Mouse (Mus musculus) liver, embryonic 14.5 days (tissue): ENCODE data around the gene Ctu1. TPM values are rescaled to one million over a fixed set of nuclear protein-coding genes. Genes with fewer than 3 reads are reported as not detected.

Source experiments
- ATAC-seq: fragments of 200-750 bp; cut with Nextera tagmentation; 2 replicates; pipeline ENCODE4 v1.8.0; 2017; ENCODE audit warnings: moderate number of reproducible peaks, mild to moderate bottlenecking, moderate library complexity; ENCODE audit not compliant: insufficient read depth
- DNase-seq, 3 experiments: peaks; one replicate each; pipeline ENCODE4 v3.0.0-alpha.2; 2012 to 2013; ENCODE audit warnings: low read depth in 3 of 3, low spot score in 3 of 3
- H3K27ac ChIP-seq: fragments of 300-500 bp; sonication (generic); 2 replicates; pipeline ENCODE4 v1.5.1; 2014; ENCODE audit warnings: moderate library complexity, mild to moderate bottlenecking, control low read depth, inconsistent platforms
- H3K27me3 ChIP-seq: fragments of 300-500 bp; sonication (generic); 2 replicates; pipeline ENCODE4 v1.6.1; 2014; ENCODE audit warnings: mild to moderate bottlenecking, low read length, moderate library complexity; ENCODE audit not compliant: control insufficient read depth, insufficient read depth
- H3K36me3 ChIP-seq: fragments of 300-500 bp; sonication (generic); replicated peaks from 2 replicates; pipeline ENCODE4 v1.6.1; 2014; ENCODE audit warnings: low read depth; ENCODE audit not compliant: control insufficient read depth, insufficient read depth
- H3K4me1 ChIP-seq, 2 experiments: fragments of 200-500 bp in 1 of 2; fragments of 300-500 bp in 1 of 2; sonication (generic) in 1 of 2; replicated peaks; 2 replicates each; pipeline ENCODE4 v1.6.1; 2012 to 2014; ENCODE audit warnings: antibody characterized with exemption in 1 of 2, inconsistent platforms in 1 of 2, low read length in 1 of 2; ENCODE audit not compliant: control insufficient read depth in 2 of 2, insufficient read depth in 2 of 2
- H3K4me2 ChIP-seq: fragments of 300-500 bp; sonication (generic); 2 replicates; pipeline ENCODE4 v1.6.1; 2014; ENCODE audit warnings: low read depth, mild to moderate bottlenecking, control low read depth, moderate library complexity
- H3K4me3 ChIP-seq, 2 experiments: fragments of 200-500 bp in 1 of 2; fragments of 300-500 bp in 1 of 2; sonication (generic) in 1 of 2; 2 replicates each; pipeline ENCODE4 v1.5.1; 2012 to 2014; ENCODE audit warnings: low read depth in 2 of 2, low read length in 2 of 2, mild to moderate bottlenecking in 2 of 2, control low read depth in 1 of 2, inconsistent platforms in 1 of 2, moderate library complexity in 1 of 2; ENCODE audit not compliant: insufficient read depth in 1 of 2
- H3K9ac ChIP-seq: fragments of 300-500 bp; sonication (generic); replicated peaks from 2 replicates; pipeline ENCODE4 v1.6.1; 2014; ENCODE audit warnings: mild to moderate bottlenecking, control low read depth, moderate library complexity
- H3K9me3 ChIP-seq: fragments of 300-500 bp; sonication (generic); 2 replicates; pipeline ENCODE4 v1.6.1; 2016; ENCODE audit warnings: low read length, mixed read lengths; ENCODE audit not compliant: control insufficient read depth
- CTCF ChIP-seq: IDR thresholded peaks from 2 replicates; pipeline ENCODE4 v1.5.1; 2016; ENCODE audit warnings: antibody characterized with exemption, low read depth, control low read depth
- EP300 ChIP-seq: IDR thresholded peaks from 2 replicates; pipeline ENCODE4 v1.6.1; 2016; ENCODE audit warnings: antibody characterized with exemption, low read depth
- WGBS: fragments of 180-500 bp; shearing (Covaris S2); extraction: QIAGEN DNeasy Blood & Tissue Kit; methylation state at CpG from one replicate; pipeline ENCODE4 v1.1.7; 2014; ENCODE audit not compliant: insufficient replicate concordance; 5-methylcytosine and 5-hydroxymethylcytosine counted together
- polyA plus RNA-seq, 2 experiments: library from polyadenylated mRNA; depleted of rRNA in 1 of 2; stranded (reverse) in 1 of 2; unstranded in 1 of 2; fragments of >200 nt; fragmentation: Nextera tagmentation in 1 of 2; extraction: Ambion mirVana in 1 of 2; gene quantifications; 2 replicates each; pipeline versions ENCODE4 v1.2.1 to v1.2.3; 2012 to 2014

Ctu1 gene
- polyA plus RNA-seq, 2 experiments: 2.2 to 3.1 TPM

DNA sequence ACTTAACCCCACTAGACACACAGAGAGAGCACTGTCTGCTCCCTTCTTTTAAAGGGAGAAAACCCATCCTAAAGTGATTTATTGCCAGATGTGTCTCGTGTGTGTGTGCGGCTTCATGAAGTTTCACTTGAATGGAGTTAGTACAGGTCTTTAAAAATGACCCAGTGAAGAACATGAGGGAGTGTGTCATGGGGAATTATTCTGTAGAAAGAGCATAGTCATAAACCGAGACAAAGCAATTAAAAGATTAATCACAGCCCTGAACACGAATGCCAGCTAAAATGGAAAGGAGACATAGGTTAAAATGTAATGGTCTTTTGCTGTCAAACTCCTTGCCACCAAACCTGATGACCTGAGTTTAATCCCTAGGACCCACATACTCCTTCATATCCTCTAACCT lies 37.9 kb upstream of the Ctu1 start:
- TF ChIP-seq CTCF (no peak), EP300 (no peak)
- no peak overlapping the region for H3K27ac ChIP-seq
- H3K9me3 ChIP-seq: no peaks in the 10 kb centered on the region
- 56% methylated on average over 4 of the region's 4 CpGs for WGBS
- no peak overlapping the region for H3K4me3 ChIP-seq
- H3K36me3 ChIP-seq: no peaks in the 10 kb centered on the region
- no peak overlapping the region for H3K4me2 ChIP-seq
- no peak for DNase-seq
- no peak overlapping the region for H3K9ac ChIP-seq
- no peak for ATAC-seq
- H3K4me1 ChIP-seq: no peaks in the 10 kb centered on the region
- no peaks in the 10 kb centered on the region for H3K27me3 ChIP-seq

- no peak within 1 kb of the TSS for H3K4me2 ChIP-seq
- WGBS: 12% methylated on average over 6 of the region's 6 CpGs
- TF ChIP-seq EP300 (no peak), CTCF (no peak)
- no peak within 1 kb of the TSS for H3K27ac ChIP-seq
- no peaks in the 10 kb centered on the region for H3K36me3 ChIP-seq
- H3K4me3 ChIP-seq: no peak within 1 kb of the TSS
- DNase-seq (no peak), ATAC-seq (no peak)
- H3K9me3 ChIP-seq: no peaks in the 10 kb centered on the region
- H3K9ac ChIP-seq: no peak within 1 kb of the TSS
- no peaks in the 10 kb centered on the region for H3K4me1 ChIP-seq
- H3K27me3 ChIP-seq: no peaks in the 10 kb centered on the region
Observed at GRCm38 (mm10) chr7:43634500-43634899, 37.3 kb upstream of the Ctu1 start, which contains the start of gene Ceacam18. Gene Ceacam18 (plus strand): TSS chr7:43634707.

DNA sequence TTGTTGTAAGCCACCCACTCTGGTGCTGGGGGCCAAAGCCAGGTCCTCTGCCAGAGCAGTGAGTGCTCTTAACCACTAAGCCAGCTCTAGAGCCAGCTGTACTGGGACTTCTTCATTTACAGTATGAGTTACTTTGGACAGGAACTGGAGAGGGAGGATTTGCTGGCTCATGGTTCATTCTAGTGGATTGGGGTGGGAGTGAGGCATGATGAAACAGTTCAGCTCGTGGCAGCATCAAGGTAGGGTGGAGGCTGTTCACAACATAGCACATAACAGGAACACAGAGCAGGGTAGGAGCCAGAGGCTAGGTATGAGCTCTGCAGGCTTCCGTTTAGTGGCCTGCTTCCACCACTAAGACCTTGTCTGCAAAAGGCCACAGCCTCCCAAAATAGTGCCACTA lies 35.6 kb upstream of the Ctu1 start:
- Histone ChIP-seq H3K27me3 (no peaks in the 10 kb centered on the region), H3K9ac (no peak overlapping the region), H3K27ac (no peak overlapping the region), H3K4me2 (no peak overlapping the region), H3K9me3 (no peaks in the 10 kb centered on the region), H3K4me1 (no peaks in the 10 kb centered on the region), H3K36me3 (no peaks in the 10 kb centered on the region), H3K4me3 (no peak overlapping the region)
- ATAC-seq (no peak), DNase-seq (no peak)
- WGBS: 27% methylated on average over 2 of the region's 2 CpGs
- TF ChIP-seq EP300 (no peak), CTCF (no peak)

DNA sequence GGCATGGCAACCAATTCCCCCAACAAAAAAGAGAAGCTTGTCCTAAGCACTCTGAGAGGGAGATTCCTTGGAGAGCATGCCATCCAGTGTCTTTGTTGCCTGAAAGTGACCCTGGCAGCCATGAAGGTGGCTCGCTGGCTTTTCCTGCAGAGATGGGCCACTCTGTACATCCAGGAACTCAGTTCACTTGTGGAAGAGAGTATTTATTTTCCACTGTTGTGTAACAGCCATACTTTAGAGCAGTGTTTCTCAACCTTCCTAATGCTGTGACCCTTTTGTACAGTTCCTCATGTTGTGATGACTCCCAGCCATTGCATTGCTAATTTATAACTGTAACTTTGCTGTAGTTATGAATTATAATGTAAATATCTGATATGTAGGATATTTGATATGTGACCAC lies 34.7 kb upstream of the Ctu1 start:
- no peak overlapping the region for H3K4me2 ChIP-seq
- WGBS: 41% methylated on average over 1 of the region's 1 CpGs
- no peaks in the 10 kb centered on the region for H3K36me3 ChIP-seq
- no peaks in the 10 kb centered on the region for H3K27me3 ChIP-seq
- DNase-seq: no peak
- no peak overlapping the region for H3K9ac ChIP-seq
- no peak for ATAC-seq
- TF ChIP-seq CTCF (no peak), EP300 (no peak)
- no peaks in the 10 kb centered on the region for H3K4me1 ChIP-seq
- no peak overlapping the region for H3K4me3 ChIP-seq
- no peaks in the 10 kb centered on the region for H3K9me3 ChIP-seq
- no peak overlapping the region for H3K27ac ChIP-seq

DNA sequence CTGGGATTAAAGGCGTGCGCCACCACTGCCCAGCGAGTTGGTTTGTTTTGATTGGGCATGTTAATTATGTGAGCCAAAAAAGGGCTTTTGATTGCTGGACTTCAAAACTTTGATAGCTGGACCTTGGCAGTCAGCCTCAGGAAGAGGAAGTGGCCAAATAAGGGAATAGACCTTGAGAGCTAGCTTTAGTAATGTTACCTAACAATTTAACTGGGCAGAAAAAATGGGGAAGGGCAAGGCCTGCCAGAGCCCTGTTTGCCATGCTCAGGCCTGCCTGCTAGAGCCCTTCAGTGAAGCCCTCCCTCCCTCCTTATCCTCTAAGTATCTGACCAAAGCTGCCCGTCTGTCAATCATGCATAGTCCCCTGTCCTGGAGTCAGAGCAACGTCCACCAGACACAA lies 29.2 kb upstream of the Ctu1 start:
- ATAC-seq (no peak), DNase-seq (no peak)
- Histone ChIP-seq H3K27me3 (no peaks in the 10 kb centered on the region), H3K36me3 (no peaks in the 10 kb centered on the region), H3K9me3 (no peaks in the 10 kb centered on the region), H3K4me1 (no peaks in the 10 kb centered on the region; a peak in 1 of 4 replicates), H3K9ac (no peak overlapping the region), H3K27ac (no peak overlapping the region), H3K4me3 (no peak overlapping the region), H3K4me2 (no peak overlapping the region)
- TF ChIP-seq CTCF (no peak), EP300 (no peak)
- WGBS: 48% methylated on average over 5 of the region's 5 CpGs
